Mouse (Mus musculus) intestine, postnatal 0 days (tissue): ENCODE results near the gene Lgi1. TPM values are rescaled to one million over a fixed set of nuclear protein-coding genes. Genes with fewer than 3 reads are reported as not detected.

Experiments used
- ATAC-seq: fragments of 200-750 bp; cut with Nextera tagmentation; 2 replicates; pipeline ENCODE4 v1.8.0; 2017; ENCODE audit warnings: mild to moderate bottlenecking, moderate TSS enrichment, moderate library complexity
- H3K27ac ChIP-seq: fragments of 300-500 bp; sonication (generic); 2 replicates; pipeline ENCODE4 v1.5.1; 2014; ENCODE audit warnings: mild to moderate bottlenecking, low read depth, low read length, moderate library complexity
- H3K27me3 ChIP-seq: fragments of 300-500 bp; sonication (generic); replicated peaks from 2 replicates; pipeline ENCODE4 v1.6.1; 2014; ENCODE audit warnings: low read length, mixed read lengths; ENCODE audit not compliant: control insufficient read depth, insufficient read depth
- H3K36me3 ChIP-seq: fragments of 300-500 bp; sonication (generic); 2 replicates; pipeline ENCODE4 v1.6.1; 2014; ENCODE audit warnings: mild to moderate bottlenecking, moderate library complexity; ENCODE audit not compliant: control insufficient read depth, insufficient read depth
- H3K4me1 ChIP-seq: fragments of 300-500 bp; sonication (generic); replicated peaks from 2 replicates; pipeline ENCODE4 v1.6.1; 2014; ENCODE audit warnings: antibody characterized with exemption, low read length, mixed read lengths; ENCODE audit not compliant: control insufficient read depth, insufficient read depth
- H3K4me2 ChIP-seq: fragments of 300-500 bp; sonication (generic); replicated peaks from 2 replicates; pipeline ENCODE4 v1.6.1; 2014; ENCODE audit warnings: low read depth, mild to moderate bottlenecking, moderate library complexity
- H3K4me3 ChIP-seq: fragments of 300-500 bp; sonication (generic); 2 replicates; pipeline ENCODE4 v1.5.1; 2014; ENCODE audit warnings: low read depth, low read length
- H3K9ac ChIP-seq: fragments of 300-500 bp; sonication (generic); 2 replicates; pipeline ENCODE4 v1.6.1; 2014; ENCODE audit warnings: mild to moderate bottlenecking, low read depth, low read length
- H3K9me3 ChIP-seq: fragments of 300-500 bp; sonication (generic); 2 replicates; pipeline ENCODE4 v1.6.1; 2016; ENCODE audit warnings: mixed run types; ENCODE audit not compliant: control insufficient read depth
- CTCF ChIP-seq: sonication (generic); IDR thresholded peaks from 2 replicates; pipeline ENCODE4 v1.5.1; 2016; ENCODE audit warnings: low read depth, mild to moderate bottlenecking, control low read depth, antibody characterized with exemption, moderate library complexity
- WGBS: fragments of 180-500 bp; shearing (Covaris S2); extraction: QIAGEN DNeasy Blood & Tissue Kit; methylation state at CpG from one replicate; pipeline ENCODE4 v1.1.7; 2014; 5-methylcytosine and 5-hydroxymethylcytosine counted together
- polyA plus RNA-seq: library from polyadenylated mRNA; unstranded; fragments of >200 nt; fragmentation: Nextera tagmentation; extraction: Ambion mirVana; gene quantifications from 2 replicates; pipeline ENCODE4 v1.2.1, GENCODE M21; 2015

The Lgi1 gene
- polyA plus RNA-seq, 1 experiment from 2014 or later: 0.91 TPM

GRCm38 (mm10) chr19:38325854-38326253, 61.5 kb downstream of the Lgi1 start:
- no peak overlapping the region for H3K27ac ChIP-seq
- H3K4me2 ChIP-seq: no peak overlapping the region
- no peaks in the 10 kb centered on the region for H3K4me1 ChIP-seq
- H3K27me3 ChIP-seq: no peaks in the 10 kb centered on the region
- H3K4me3 ChIP-seq: no peak overlapping the region
- 75% methylated on average over 7 of the region's 7 CpGs for WGBS
- no peak for TF ChIP-seq CTCF
- H3K9ac ChIP-seq: no peak overlapping the region
- no peaks in the 10 kb centered on the region for H3K9me3 ChIP-seq
- H3K36me3 ChIP-seq: no peaks in the 10 kb centered on the region
- no peak for ATAC-seq

GRCm38 (mm10) chr19:38327002-38327401, 62.7 kb downstream of the Lgi1 start:
- Histone ChIP-seq H3K4me2 (no peak overlapping the region), H3K9ac (no peak overlapping the region), H3K4me3 (no peak overlapping the region), H3K36me3 (no peaks in the 10 kb centered on the region), H3K9me3 (no peaks in the 10 kb centered on the region), H3K27ac (no peak overlapping the region), H3K4me1 (no peaks in the 10 kb centered on the region), H3K27me3 (no peaks in the 10 kb centered on the region)
- no peak for ATAC-seq
- 52% methylated on average over 4 of the region's 4 CpGs for WGBS
- TF ChIP-seq CTCF: no peak

DNA sequence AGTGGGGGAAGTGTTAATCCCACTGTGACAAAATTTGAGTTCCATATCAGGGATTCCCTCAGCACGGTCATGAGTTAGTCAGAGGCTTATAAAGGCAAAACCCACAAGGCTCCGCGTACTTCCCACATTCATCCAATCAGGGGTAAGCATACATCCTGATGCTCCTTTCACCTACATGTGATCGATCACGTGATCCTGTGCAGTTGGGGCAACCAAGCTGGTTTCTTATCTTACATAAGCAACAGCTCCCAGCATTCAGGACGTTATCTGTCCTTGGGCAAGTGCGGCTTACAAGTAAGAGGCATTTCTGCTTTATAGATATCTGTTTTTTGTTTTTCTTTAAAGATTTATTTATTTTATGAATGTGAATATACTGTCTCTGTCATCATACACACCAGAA, 63.7 kb downstream of the Lgi1 start:
- no peaks in the 10 kb centered on the region for H3K27me3 ChIP-seq
- no peak overlapping the region for H3K9ac ChIP-seq
- no peaks in the 10 kb centered on the region for H3K4me1 ChIP-seq
- TF ChIP-seq CTCF: no peak
- no peaks in the 10 kb centered on the region for H3K9me3 ChIP-seq
- H3K27ac ChIP-seq: no peak overlapping the region
- 75% methylated on average over 7 of the region's 7 CpGs for WGBS
- H3K4me3 ChIP-seq: no peak overlapping the region
- no peak for ATAC-seq
- H3K4me2 ChIP-seq: no peak overlapping the region
- no peaks in the 10 kb centered on the region for H3K36me3 ChIP-seq

GRCm38 (mm10) chr19:38329257-38329656, 64.9 kb downstream of the Lgi1 start:
- Histone ChIP-seq H3K9me3 (no peaks in the 10 kb centered on the region), H3K9ac (no peak overlapping the region), H3K4me3 (no peak overlapping the region), H3K27me3 (no peaks in the 10 kb centered on the region), H3K27ac (no peak overlapping the region), H3K4me1 (no peaks in the 10 kb centered on the region), H3K4me2 (no peak overlapping the region), H3K36me3 (no peaks in the 10 kb centered on the region)
- peak; percentile 56 for TF ChIP-seq CTCF
- WGBS: 85% methylated on average over 5 of the region's 5 CpGs
- no peak for ATAC-seq

DNA sequence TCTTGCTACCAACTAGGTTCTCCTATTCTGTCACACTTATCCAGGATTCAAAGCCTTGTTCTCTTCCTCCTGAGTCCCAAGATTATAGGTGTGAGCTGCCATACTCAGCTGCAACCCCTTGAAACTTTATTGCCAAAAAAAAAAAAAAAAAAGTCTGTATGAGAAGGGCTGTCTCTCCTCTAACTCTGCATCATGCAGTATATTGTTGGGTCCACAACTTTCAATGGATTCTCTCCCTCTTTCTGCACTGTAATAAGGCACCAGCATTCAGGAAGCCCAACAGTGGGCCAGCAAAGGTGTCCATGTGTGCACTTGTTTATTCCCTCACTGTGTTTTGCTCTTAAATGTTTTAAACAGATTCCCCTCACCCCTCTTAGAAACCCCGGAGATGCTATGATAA, 66.7 kb downstream of the Lgi1 start:
- no peaks in the 10 kb centered on the region for H3K9me3 ChIP-seq
- H3K4me3 ChIP-seq: no peak overlapping the region
- no peaks in the 10 kb centered on the region for H3K36me3 ChIP-seq
- no peaks in the 10 kb centered on the region for H3K27me3 ChIP-seq
- H3K27ac ChIP-seq: no peak overlapping the region
- no peak for TF ChIP-seq CTCF
- WGBS: 26% methylated on average over 1 of the region's 1 CpGs
- no peak for ATAC-seq
- no peaks in the 10 kb centered on the region for H3K4me1 ChIP-seq
- H3K9ac ChIP-seq: no peak overlapping the region
- no peak overlapping the region for H3K4me2 ChIP-seq

DNA sequence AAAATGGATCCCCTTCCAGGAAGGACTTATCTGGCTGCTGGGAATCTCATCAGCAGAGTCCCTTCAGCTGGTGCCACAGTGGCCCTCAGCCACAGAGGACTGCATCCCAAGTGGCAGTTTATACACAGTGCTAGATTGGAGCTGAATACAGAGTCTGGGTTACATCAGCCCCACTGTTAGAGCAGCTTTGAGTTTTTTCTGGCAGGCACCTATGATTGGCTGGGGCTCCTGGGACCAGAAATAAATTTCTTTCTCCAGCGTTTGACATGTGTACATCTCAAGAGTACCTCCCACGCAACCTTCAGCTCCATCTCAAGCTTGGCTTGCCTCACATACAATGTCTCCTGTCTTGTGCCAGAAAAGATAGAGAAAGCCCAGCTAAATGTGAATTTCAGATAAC, 67.9 kb downstream of the Lgi1 start:
- Histone ChIP-seq H3K4me3 (no peak overlapping the region), H3K36me3 (no peaks in the 10 kb centered on the region), H3K9me3 (no peaks in the 10 kb centered on the region), H3K27ac (no peak overlapping the region), H3K4me1 (no peaks in the 10 kb centered on the region), H3K27me3 (no peaks in the 10 kb centered on the region), H3K9ac (no peak overlapping the region), H3K4me2 (no peak overlapping the region)
- WGBS: 77% methylated on average over 2 of the region's 2 CpGs
- ATAC-seq: no peak
- no peak for TF ChIP-seq CTCF

- H3K9me3 ChIP-seq: no peaks in the 10 kb centered on the region
- 77% methylated on average over 3 of the region's 3 CpGs for WGBS
- H3K4me1 ChIP-seq: no peaks in the 10 kb centered on the region
- no peak for TF ChIP-seq CTCF
- no peak for ATAC-seq
- H3K4me2 ChIP-seq: no peak overlapping the region
- no peak overlapping the region for H3K4me3 ChIP-seq
- H3K9ac ChIP-seq: no peak overlapping the region
- no peaks in the 10 kb centered on the region for H3K36me3 ChIP-seq
- no peak overlapping the region for H3K27ac ChIP-seq
- H3K27me3 ChIP-seq: no peaks in the 10 kb centered on the region
Observed at GRCm38 (mm10) chr19:38332820-38333219, 68.5 kb downstream of the Lgi1 start.
